Mouse (Mus musculus): ENCODE data around the gene Spa17. TPM values are rescaled to one million over a fixed set of nuclear protein-coding genes. Genes with fewer than 3 reads are reported as not detected.
A peak's percentile ranks its signal among the peaks of the same experiment; 100 is the strongest.

The Spa17 gene
- total RNA-seq, 2 experiments from 2014 or later, result 2.4 to 4.5 TPM

GRCm38 (mm10) chr9:37616770-37617169 is 3.2 kb upstream of the Spa17 start:
- DNase-seq, result peak; percentile 43

- DNase-seq, result no peak
Measured at GRCm38 (mm10) chr9:37615220-37615619, 1.7 kb upstream of the Spa17 start.

GRCm38 (mm10) chr9:37614316-37614715 is 794 bp upstream of the Spa17 start:
- no peak for DNase-seq

- DNase-seq, result no peak
Measured at GRCm38 (mm10) chr9:37613911-37614280, 374 bp upstream of the Spa17 start.

GRCm38 (mm10) chr9:37609558-37609957 is 4.0 kb downstream of the Spa17 start:
- no peak for DNase-seq

GRCm38 (mm10) chr9:37605089-37605488 is 8.4 kb downstream of the Spa17 start:
- DNase-seq, result no peak

- DNase-seq, result no peak
Measured at GRCm38 (mm10) chr9:37600538-37601205, 12.8 kb downstream of the Spa17 start.

- DNase-seq, result no peak
Measured at GRCm38 (mm10) chr9:37598637-37599036, 14.9 kb downstream of the Spa17 start.

GRCm38 (mm10) chr9:37595570-37595969 is 18.0 kb downstream of the Spa17 start:
- DNase-seq, result no peak

GRCm38 (mm10) chr9:37593690-37594089 is 19.8 kb downstream of the Spa17 start:
- no peak for DNase-seq

GRCm38 (mm10) chr9:37592633-37593032 is 20.9 kb downstream of the Spa17 start:
- no peak for DNase-seq

- no peak for DNase-seq
Measured at GRCm38 (mm10) chr9:37592025-37592424, 21.5 kb downstream of the Spa17 start.

- no peak for DNase-seq
Measured at GRCm38 (mm10) chr9:37590381-37590780, 23.1 kb downstream of the Spa17 start.

- no peak for DNase-seq
Measured at GRCm38 (mm10) chr9:37586718-37587117, 26.8 kb downstream of the Spa17 start.

- no peak for DNase-seq
Measured at GRCm38 (mm10) chr9:37583594-37583993, 29.9 kb downstream of the Spa17 start.

GRCm38 (mm10) chr9:37576436-37576930 is 37.0 kb downstream of the Spa17 start:
- no peak for DNase-seq

GRCm38 (mm10) chr9:37572204-37572876 is 41.2 kb downstream of the Spa17 start:
- no peak for DNase-seq

- no peak for DNase-seq
Measured at GRCm38 (mm10) chr9:37569231-37569835, 44.2 kb downstream of the Spa17 start.

- no peak for DNase-seq
Measured at GRCm38 (mm10) chr9:37568605-37569214, 44.8 kb downstream of the Spa17 start.

- DNase-seq, result peak; percentile 43
Measured at GRCm38 (mm10) chr9:37567892-37568604, 45.5 kb downstream of the Spa17 start.

GRCm38 (mm10) chr9:37567454-37567853 is 46.1 kb downstream of the Spa17 start:
- no peak for DNase-seq

GRCm38 (mm10) chr9:37567019-37567418 is 46.5 kb downstream of the Spa17 start:
- no peak for DNase-seq

GRCm38 (mm10) chr9:37563805-37564204 is 49.7 kb downstream of the Spa17 start:
- no peak for DNase-seq

Measured in heart, postnatal 4 days (tissue).